Mouse (Mus musculus): ENCODE results near the gene Pla2g12b.

GRCm38 (mm10) chr10:59459767-59460166 is 56.3 kb downstream of the Pla2g12b start:
- TF ChIP-seq POLR2A (IDR thresholded peaks at IDR 0.05; ENCODE audit: borderline replicate concordance, extremely low read depth, low read depth, low read length) (no peak), CTCF (IDR thresholded peaks at IDR 0.05; ENCODE audit: insufficient read depth, low read length) (no peak)
